Mouse (Mus musculus) bone marrow macrophage, adult 2 months (primary cell): ENCODE results near the gene 1190005I06Rik.

Experiments
- CTCF ChIP-seq: IDR thresholded peaks from 2 replicates; pipeline ENCODE4 v1.5.1; 2012; ENCODE audit warnings: low read depth, mild to moderate bottlenecking, low read length, moderate library complexity
- POLR2A ChIP-seq: IDR thresholded peaks from 2 replicates; pipeline ENCODE4 v1.6.1; 2012; ENCODE audit warnings: mild to moderate bottlenecking, low read depth, low read length, borderline replicate concordance

GRCm38 (mm10) chr8:120657415-120657814 lies 10.0 kb upstream of the 1190005I06Rik start:
- TF ChIP-seq CTCF (no peak), POLR2A (no peak)
